In genomic region chr6:135252728-135253077, GRCm38 (mm10) we compare ENCODE assay signal across 8 mouse cellular contexts. TPM values are rescaled to one million over a fixed set of nuclear protein-coding genes. Genes with fewer than 3 reads are reported as not detected.
DNase-seq lines count a peak whose midpoint lies in the region; ATAC-seq lines count a peak whose summit lies in the region.

No protein-coding gene starts in this region.

- H3K4me1 ChIP-seq in heart, embryonic 12.5 days (replicated peaks) = peaks cover 27% of the 10 kb centered on the region
- peaks cover 30% of the 10 kb centered on the region for H3K4me1 ChIP-seq in kidney, embryonic 15.5 days
- H3K4me1 ChIP-seq in limb, embryonic 13.5 days = peaks cover 40% of the 10 kb centered on the region
- peaks cover 12% of the 10 kb centered on the region for H3K4me1 ChIP-seq in midbrain, embryonic 14.5 days (ENCODE audit: control insufficient read depth, insufficient read depth, low read length)
- peaks cover 22% of the 10 kb centered on the region for H3K4me1 ChIP-seq in stomach, embryonic 14.5 days (ENCODE audit: control insufficient read depth, insufficient read depth, low read length)

- no peak overlapping the region for H3K9ac ChIP-seq in heart, embryonic 12.5 days
- H3K9ac ChIP-seq in kidney, embryonic 15.5 days = no peak overlapping the region
- H3K9ac ChIP-seq in limb, embryonic 13.5 days = 0 out of 2 replicates have a peak overlapping the region, but pooled peaks have one; percentile 15
- no peak overlapping the region for H3K9ac ChIP-seq in midbrain, embryonic 14.5 days (replicated peaks; ENCODE audit: low read length)
- no peak overlapping the region for H3K9ac ChIP-seq in stomach, embryonic 14.5 days (replicated peaks; ENCODE audit: low read depth, low read length)

- WGBS in heart, embryonic 12.5 days = 7% methylated on average over 16 of the region's 16 CpGs
- 7% methylated on average over 16 of the region's 16 CpGs for WGBS in kidney, embryonic 15.5 days
- WGBS in limb, embryonic 13.5 days = 4% methylated on average over 16 of the region's 16 CpGs
- WGBS in midbrain, embryonic 14.5 days = 6% methylated on average over 16 of the region's 16 CpGs
- WGBS in stomach, embryonic 14.5 days = 5% methylated on average over 16 of the region's 16 CpGs

- H3K27me3 ChIP-seq in heart, embryonic 12.5 days (replicated peaks) = 0 out of 2 replicates have a peak, but pooled peaks cover 4% of the 10 kb centered on the region
- no peaks in the 10 kb centered on the region for H3K27me3 ChIP-seq in kidney, embryonic 15.5 days
- H3K27me3 ChIP-seq in limb, embryonic 13.5 days = no peaks in the 10 kb centered on the region
- no peaks in the 10 kb centered on the region for H3K27me3 ChIP-seq in midbrain, embryonic 14.5 days (ENCODE audit: control insufficient read depth, insufficient read depth, low read length)
- no peaks in the 10 kb centered on the region for H3K27me3 ChIP-seq in stomach, embryonic 14.5 days (ENCODE audit: control insufficient read depth, insufficient read depth, low read length)

- peak overlapping the region; percentile 33 for H3K4me3 ChIP-seq in heart, embryonic 12.5 days
- H3K4me3 ChIP-seq in kidney, embryonic 15.5 days (replicated peaks) = peak overlapping the region; percentile 27
- H3K4me3 ChIP-seq in limb, embryonic 13.5 days = peak overlapping the region; percentile 18
- H3K4me3 ChIP-seq in midbrain, embryonic 14.5 days (replicated peaks; ENCODE audit: low read depth, low read length) = peak overlapping the region; percentile 15
- H3K4me3 ChIP-seq in stomach, embryonic 14.5 days (ENCODE audit: low read depth, low read length) = no peak overlapping the region

- DNase-seq in cerebellum, postnatal 10 days = peak; percentile 77 to 78
- DNase-seq in cerebellum, adult 18-20 months = no peak
- DNase-seq in fibroblast of lung, adult 2 months (ENCODE audit: low read depth) = peak; percentile 63
- DNase-seq in midbrain, embryonic 14.5 days = peak; percentile 87

- peak; percentile 69 for ATAC-seq in heart, embryonic 12.5 days (ENCODE audit: insufficient number of reproducible peaks, low FRiP score)
- peak; percentile 87 for ATAC-seq in kidney, embryonic 15.5 days (replicated peaks; ENCODE audit: low FRiP score)
- ATAC-seq in limb, embryonic 13.5 days (ENCODE audit: low FRiP score, low read depth) = peak; percentile 64; the same call in 1 of the 2 replicates
- peak; percentile 89 for ATAC-seq in midbrain, embryonic 14.5 days (ENCODE audit: low FRiP score, low TSS enrichment)
- peak; percentile 82 for ATAC-seq in stomach, embryonic 14.5 days (ENCODE audit: insufficient number of reproducible peaks, insufficient read depth, low FRiP score, low read depth)

- peaks cover 2% of the 10 kb centered on the region; the same call in 1 of the 2 replicates for H3K36me3 ChIP-seq in heart, embryonic 12.5 days
- no peaks in the 10 kb centered on the region for H3K36me3 ChIP-seq in kidney, embryonic 15.5 days
- H3K36me3 ChIP-seq in limb, embryonic 13.5 days = no peaks in the 10 kb centered on the region
- no peaks in the 10 kb centered on the region for H3K36me3 ChIP-seq in midbrain, embryonic 14.5 days (ENCODE audit: control insufficient read depth, insufficient read depth, low read length)
- H3K36me3 ChIP-seq in stomach, embryonic 14.5 days (ENCODE audit: control insufficient read depth, insufficient read depth, low read length) = no peaks in the 10 kb centered on the region

- peaks cover 4% of the 10 kb centered on the region for H3K9me3 ChIP-seq in heart, embryonic 12.5 days (replicated peaks)
- no peaks in the 10 kb centered on the region for H3K9me3 ChIP-seq in kidney, embryonic 15.5 days (replicated peaks)
- no peaks in the 10 kb centered on the region for H3K9me3 ChIP-seq in limb, embryonic 13.5 days
- peaks cover 5% of the 10 kb centered on the region; the same call in 1 of the 2 replicates for H3K9me3 ChIP-seq in midbrain, embryonic 14.5 days (ENCODE audit: control insufficient read depth, low read length)
- peaks cover 3% of the 10 kb centered on the region; the same call in 1 of the 2 replicates for H3K9me3 ChIP-seq in stomach, embryonic 14.5 days (ENCODE audit: control insufficient read depth, low read depth, low read length)

- H3K27ac ChIP-seq in heart, embryonic 12.5 days (ENCODE audit: poor library complexity, severe bottlenecking) = peak overlapping the region; percentile 8; the same call in 1 of the 2 replicates
- H3K27ac ChIP-seq in kidney, embryonic 15.5 days = peak overlapping the region; percentile 84
- H3K27ac ChIP-seq in limb, embryonic 13.5 days = peak overlapping the region; percentile 84; the same call in 1 of the 2 replicates
- H3K27ac ChIP-seq in midbrain, embryonic 14.5 days (replicated peaks; ENCODE audit: low read depth, low read length) = peak overlapping the region; percentile 57
- peak overlapping the region; percentile 40; the same call in 1 of the 2 replicates for H3K27ac ChIP-seq in stomach, embryonic 14.5 days (ENCODE audit: low read length)

- peak overlapping the region; percentile 64 for H3K4me2 ChIP-seq in heart, embryonic 12.5 days
- H3K4me2 ChIP-seq in kidney, embryonic 15.5 days = peak overlapping the region; percentile 55
- H3K4me2 ChIP-seq in limb, embryonic 13.5 days (replicated peaks) = peak overlapping the region; percentile 58
- peak overlapping the region; percentile 51 for H3K4me2 ChIP-seq in midbrain, embryonic 14.5 days (ENCODE audit: low read length)
- H3K4me2 ChIP-seq in stomach, embryonic 14.5 days (replicated peaks; ENCODE audit: low read depth, low read length) = peak overlapping the region; percentile 32

RNA-seq across cellular contexts. Expression of gene Gsg1, which starts 1.4 kb away (rescaled TPM):
- 0.59 and 0.69 TPM in 2 replicates for polyA plus RNA-seq in heart, embryonic 12.5 days (2016; fragmentation: Nextera tagmentation; extraction: Ambion mirVana)
- polyA plus RNA-seq in kidney, embryonic 15.5 days (2015; fragmentation: Nextera tagmentation; extraction: Ambion mirVana) = 0.63 and 0.71 TPM in 2 replicates
- 0.86 and 1.0 TPM in 2 replicates for polyA plus RNA-seq in limb, embryonic 13.5 days (2015; fragmentation: Nextera tagmentation; extraction: Ambion mirVana)
- polyA plus RNA-seq in midbrain, embryonic 14.5 days (2014; fragmentation: Nextera tagmentation; extraction: Ambion mirVana) = 0.18 and 0.22 TPM in 2 replicates
- 0.65 and 0.95 TPM in 2 replicates for polyA plus RNA-seq in stomach, embryonic 14.5 days (2014; fragmentation: Nextera tagmentation; extraction: Ambion mirVana)

RNA-seq across cellular contexts. Expression of gene Hebp1, which starts 54.9 kb away (rescaled TPM):
- polyA plus RNA-seq in heart, embryonic 12.5 days (2016; fragmentation: Nextera tagmentation; extraction: Ambion mirVana) = 14.8 and 16.0 TPM in 2 replicates
- 27.1 and 28.0 TPM in 2 replicates for polyA plus RNA-seq in kidney, embryonic 15.5 days (2015; fragmentation: Nextera tagmentation; extraction: Ambion mirVana)
- 9.4 and 10.2 TPM in 2 replicates for polyA plus RNA-seq in limb, embryonic 13.5 days (2015; fragmentation: Nextera tagmentation; extraction: Ambion mirVana)
- 3.5 and 8.0 TPM in 2 replicates for polyA plus RNA-seq in midbrain, embryonic 14.5 days (2014; fragmentation: Nextera tagmentation; extraction: Ambion mirVana)
- polyA plus RNA-seq in stomach, embryonic 14.5 days (2014; fragmentation: Nextera tagmentation; extraction: Ambion mirVana) = 9.6 and 14.3 TPM in 2 replicates

RNA-seq across cellular contexts. Expression of gene Fam234b, which starts 54.9 kb away (rescaled TPM):
- 9.0 and 10.7 TPM in 2 replicates for polyA plus RNA-seq in heart, embryonic 12.5 days (2016; fragmentation: Nextera tagmentation; extraction: Ambion mirVana)
- polyA plus RNA-seq in kidney, embryonic 15.5 days (2015; fragmentation: Nextera tagmentation; extraction: Ambion mirVana) = 35.5 and 37.4 TPM in 2 replicates
- polyA plus RNA-seq in limb, embryonic 13.5 days (2015; fragmentation: Nextera tagmentation; extraction: Ambion mirVana) = 27.0 and 30.3 TPM in 2 replicates
- 122 and 133 TPM in 2 replicates for polyA plus RNA-seq in midbrain, embryonic 14.5 days (2014; fragmentation: Nextera tagmentation; extraction: Ambion mirVana)
- polyA plus RNA-seq in stomach, embryonic 14.5 days (2014; fragmentation: Nextera tagmentation; extraction: Ambion mirVana) = 26.2 and 28.8 TPM in 2 replicates

RNA-seq across cellular contexts. Expression of gene Pbp2, which starts 57.5 kb away (rescaled TPM):
- polyA plus RNA-seq in heart, embryonic 12.5 days (2016; fragmentation: Nextera tagmentation; extraction: Ambion mirVana) = not detected in 2 replicates
- polyA plus RNA-seq in kidney, embryonic 15.5 days (2015; fragmentation: Nextera tagmentation; extraction: Ambion mirVana) = 0.16 and 0.17 TPM in 2 replicates
- polyA plus RNA-seq in limb, embryonic 13.5 days (2015; fragmentation: Nextera tagmentation; extraction: Ambion mirVana) = 0.25 TPM in 1 of 2 replicates, not detected in the other
- not detected in 2 replicates for polyA plus RNA-seq in midbrain, embryonic 14.5 days (2014; fragmentation: Nextera tagmentation; extraction: Ambion mirVana)
- polyA plus RNA-seq in stomach, embryonic 14.5 days (2014; fragmentation: Nextera tagmentation; extraction: Ambion mirVana) = not detected in 2 replicates

Comparison
In these comparisons a context has a peak if more than half of its experiments do, and no peak if none do; other contexts are left out.
1. DNase-seq: peak in cerebellum, postnatal 10 days (2 of 2), fibroblast of lung, adult 2 months (single experiment) and midbrain, embryonic 14.5 days (single experiment); none in cerebellum, adult 18-20 months (0 of 2).
2. H3K27ac ChIP-seq: peak in every context shown above with its lines; median percentile 84 in kidney, embryonic 15.5 days; 84 in limb, embryonic 13.5 days; 57 in midbrain, embryonic 14.5 days; 40 in stomach, embryonic 14.5 days; 8 in heart, embryonic 12.5 days.
3. Peak in every context shown above with its lines, with median percentiles within 50 percentile points of each other: ATAC-seq and H3K4me2 ChIP-seq.